Mouse (Mus musculus) liver, embryonic 14.5 days (tissue): ENCODE measurements around the gene A830018L16Rik. TPM values are rescaled to one million over a fixed set of nuclear protein-coding genes. Genes with fewer than 3 reads are reported as not detected.

Experiments
- ATAC-seq: fragments of 200-750 bp; cut with Nextera tagmentation; 2 replicates; pipeline ENCODE4 v1.8.0; 2017; ENCODE audit warnings: moderate number of reproducible peaks, mild to moderate bottlenecking, moderate library complexity; ENCODE audit not compliant: insufficient read depth
- DNase-seq, 3 experiments: peaks; one replicate each; pipeline ENCODE4 v3.0.0-alpha.2; 2012 to 2013; ENCODE audit warnings: low read depth in 3 of 3, low spot score in 3 of 3
- H3K27ac ChIP-seq: fragments of 300-500 bp; sonication (generic); 2 replicates; pipeline ENCODE4 v1.5.1; 2014; ENCODE audit warnings: moderate library complexity, mild to moderate bottlenecking, control low read depth, inconsistent platforms
- H3K27me3 ChIP-seq: fragments of 300-500 bp; sonication (generic); 2 replicates; pipeline ENCODE4 v1.6.1; 2014; ENCODE audit warnings: mild to moderate bottlenecking, low read length, moderate library complexity; ENCODE audit not compliant: control insufficient read depth, insufficient read depth
- H3K36me3 ChIP-seq: fragments of 300-500 bp; sonication (generic); replicated peaks from 2 replicates; pipeline ENCODE4 v1.6.1; 2014; ENCODE audit warnings: low read depth; ENCODE audit not compliant: control insufficient read depth, insufficient read depth
- H3K4me1 ChIP-seq, 2 experiments: fragments of 200-500 bp in 1 of 2; fragments of 300-500 bp in 1 of 2; sonication (generic) in 1 of 2; replicated peaks; 2 replicates each; pipeline ENCODE4 v1.6.1; 2012 to 2014; ENCODE audit warnings: antibody characterized with exemption in 1 of 2, inconsistent platforms in 1 of 2, low read length in 1 of 2; ENCODE audit not compliant: control insufficient read depth in 2 of 2, insufficient read depth in 2 of 2
- H3K4me2 ChIP-seq: fragments of 300-500 bp; sonication (generic); 2 replicates; pipeline ENCODE4 v1.6.1; 2014; ENCODE audit warnings: low read depth, mild to moderate bottlenecking, control low read depth, moderate library complexity
- H3K4me3 ChIP-seq, 2 experiments: fragments of 200-500 bp in 1 of 2; fragments of 300-500 bp in 1 of 2; sonication (generic) in 1 of 2; 2 replicates each; pipeline ENCODE4 v1.5.1; 2012 to 2014; ENCODE audit warnings: low read depth in 2 of 2, low read length in 2 of 2, mild to moderate bottlenecking in 2 of 2, control low read depth in 1 of 2, inconsistent platforms in 1 of 2, moderate library complexity in 1 of 2; ENCODE audit not compliant: insufficient read depth in 1 of 2
- H3K9ac ChIP-seq: fragments of 300-500 bp; sonication (generic); replicated peaks from 2 replicates; pipeline ENCODE4 v1.6.1; 2014; ENCODE audit warnings: mild to moderate bottlenecking, control low read depth, moderate library complexity
- H3K9me3 ChIP-seq: fragments of 300-500 bp; sonication (generic); 2 replicates; pipeline ENCODE4 v1.6.1; 2016; ENCODE audit warnings: low read length, mixed read lengths; ENCODE audit not compliant: control insufficient read depth
- CTCF ChIP-seq: IDR thresholded peaks from 2 replicates; pipeline ENCODE4 v1.5.1; 2016; ENCODE audit warnings: antibody characterized with exemption, low read depth, control low read depth
- EP300 ChIP-seq: IDR thresholded peaks from 2 replicates; pipeline ENCODE4 v1.6.1; 2016; ENCODE audit warnings: antibody characterized with exemption, low read depth
- WGBS: fragments of 180-500 bp; shearing (Covaris S2); extraction: QIAGEN DNeasy Blood & Tissue Kit; methylation state at CpG from one replicate; pipeline ENCODE4 v1.1.7; 2014; ENCODE audit not compliant: insufficient replicate concordance; 5-methylcytosine and 5-hydroxymethylcytosine counted together
- polyA plus RNA-seq, 2 experiments: library from polyadenylated mRNA; depleted of rRNA in 1 of 2; stranded (reverse) in 1 of 2; unstranded in 1 of 2; fragments of >200 nt; fragmentation: Nextera tagmentation in 1 of 2; extraction: Ambion mirVana in 1 of 2; gene quantifications; 2 replicates each; pipeline versions ENCODE4 v1.2.1 to v1.2.3; 2012 to 2014

Gene A830018L16Rik
- polyA plus RNA-seq, 2 experiments: not detected

GRCm38 (mm10) chr1:11744749-11745314, 330.9 kb downstream of the A830018L16Rik start:
- Histone ChIP-seq H3K4me2 (no peak overlapping the region), H3K27me3 (no peaks in the 10 kb centered on the region), H3K27ac (no peak overlapping the region), H3K9me3 (no peaks in the 10 kb centered on the region), H3K36me3 (no peaks in the 10 kb centered on the region), H3K4me3 (no peak overlapping the region), H3K4me1 (no peaks in the 10 kb centered on the region), H3K9ac (no peak overlapping the region)
- no peak for DNase-seq
- TF ChIP-seq EP300 (no peak), CTCF (no peak)
- no peak for ATAC-seq

- no peak for TF ChIP-seq CTCF
- no peak for TF ChIP-seq EP300
- Histone ChIP-seq H3K27me3 (no peaks in the 10 kb centered on the region), H3K4me3 (no peak overlapping the region), H3K4me2 (no peak overlapping the region), H3K9ac (no peak overlapping the region), H3K9me3 (no peaks in the 10 kb centered on the region), H3K4me1 (no peaks in the 10 kb centered on the region), H3K36me3 (no peaks in the 10 kb centered on the region), H3K27ac (no peak overlapping the region)
- no peak for DNase-seq
- WGBS: 35% methylated on average over 2 of the region's 2 CpGs
- ATAC-seq: no peak
Observed at GRCm38 (mm10) chr1:11748424-11748823, 334.5 kb downstream of the A830018L16Rik start.

- H3K27me3 ChIP-seq: no peaks in the 10 kb centered on the region
- TF ChIP-seq CTCF: no peak
- no peak for TF ChIP-seq EP300
Observed at GRCm38 (mm10) chr1:11750065-11750464, 336.2 kb downstream of the A830018L16Rik start.

GRCm38 (mm10) chr1:11750607-11751006, 336.7 kb downstream of the A830018L16Rik start:
- TF ChIP-seq EP300 (no peak), CTCF (no peak)
- ATAC-seq: no peak
- Histone ChIP-seq H3K27ac (no peak overlapping the region), H3K4me3 (no peak overlapping the region), H3K4me1 (no peaks in the 10 kb centered on the region), H3K9ac (no peak overlapping the region), H3K9me3 (no peaks in the 10 kb centered on the region), H3K36me3 (no peaks in the 10 kb centered on the region), H3K27me3 (no peaks in the 10 kb centered on the region), H3K4me2 (no peak overlapping the region)
- no peak for DNase-seq
- WGBS: 38% methylated on average over 2 of the region's 2 CpGs

More at GRCm38 (mm10) chr1:11750065-11750464, 336.2 kb downstream of the A830018L16Rik start:
- no peak for DNase-seq
- Histone ChIP-seq H3K36me3 (no peaks in the 10 kb centered on the region), H3K4me3 (no peak overlapping the region), H3K9ac (no peak overlapping the region), H3K9me3 (no peaks in the 10 kb centered on the region), H3K4me1 (no peaks in the 10 kb centered on the region), H3K27ac (no peak overlapping the region), H3K4me2 (no peak overlapping the region)
- no peak for ATAC-seq

GRCm38 (mm10) chr1:11751996-11752395, 338.1 kb downstream of the A830018L16Rik start:
- TF ChIP-seq CTCF (no peak), EP300 (no peak)
- no peak for ATAC-seq

More at GRCm38 (mm10) chr1:11751996-11752395, 338.1 kb downstream of the A830018L16Rik start:
- no peak for DNase-seq
- H3K4me3 ChIP-seq: no peak overlapping the region
- H3K4me1 ChIP-seq: no peaks in the 10 kb centered on the region
- no peaks in the 10 kb centered on the region for H3K9me3 ChIP-seq
- H3K27me3 ChIP-seq: no peaks in the 10 kb centered on the region
- H3K9ac ChIP-seq: no peak overlapping the region
- H3K27ac ChIP-seq: no peak overlapping the region
- H3K4me2 ChIP-seq: no peak overlapping the region
- no peaks in the 10 kb centered on the region for H3K36me3 ChIP-seq
